Mouse (Mus musculus) E14TG2a.4 (cell line): Measurements from ENCODE around the gene Odf2.

ENCODE experiments used
- CTCF ChIP-seq: conservative IDR thresholded peaks from 2 replicates; pipeline ENCODE4 v1.5.1; 2014; ENCODE audit warnings: low read length
- NANOG ChIP-seq: IDR thresholded peaks from 2 replicates; pipeline ENCODE4 v1.6.1; 2014; ENCODE audit warnings: borderline replicate concordance, low read length, mixed read lengths
- POU5F1 ChIP-seq: IDR thresholded peaks from 2 replicates; pipeline ENCODE4 v1.6.1; 2014; ENCODE audit warnings: low read length, borderline replicate concordance

- peak; percentile 87 for TF ChIP-seq CTCF
- TF ChIP-seq NANOG, result no peak
- TF ChIP-seq POU5F1, result no peak
Observed at GRCm38 (mm10) chr2:29868949-29869645, 19.9 kb upstream of the Odf2 start, which contains the start of gene Cercam.
